Mouse (Mus musculus) erythroblast, embryonic 14.5 days (primary cell): ENCODE results near the gene Pla2g2f. TPM values are rescaled to one million over a fixed set of nuclear protein-coding genes. Genes with fewer than 3 reads are reported as not detected.

Source experiments
- H3K27me3 ChIP-seq: 2 replicates; pipeline ENCODE4 v1.6.1; 2012; ENCODE audit warnings: inconsistent platforms; ENCODE audit not compliant: control insufficient read depth
- H3K36me3 ChIP-seq: 2 replicates; pipeline ENCODE4 v1.6.1; 2012; ENCODE audit warnings: mild to moderate bottlenecking, inconsistent platforms; ENCODE audit not compliant: control insufficient read depth
- H3K4me1 ChIP-seq: 2 replicates; pipeline ENCODE4 v1.6.1; 2012; ENCODE audit warnings: inconsistent platforms; ENCODE audit not compliant: control insufficient read depth
- H3K4me3 ChIP-seq: replicated peaks from 2 replicates; pipeline ENCODE3; 2012; ENCODE audit warnings: moderate library complexity, mild to moderate bottlenecking, inconsistent platforms
- H3K9me3 ChIP-seq: 2 replicates; pipeline ENCODE4 v1.6.1; 2012; ENCODE audit warnings: low read length, inconsistent platforms, mixed read lengths; ENCODE audit not compliant: control insufficient read depth
- GATA1 ChIP-seq: IDR thresholded peaks from 2 replicates; pipeline ENCODE4 v1.6.1; 2012; ENCODE audit warnings: low read length, inconsistent platforms, mixed read lengths
- TAL1 ChIP-seq: IDR thresholded peaks from 3 replicates; pipeline ENCODE4 v1.6.1; 2012; ENCODE audit warnings: low read length, inconsistent platforms, mixed read lengths
- polyA plus RNA-seq: library from polyadenylated mRNA; stranded (reverse); fragments of >175 nt; gene quantifications from 2 replicates; pipeline ENCODE4 v1.2.3, GENCODE M21; 2012

Gene Pla2g2f
- polyA plus RNA-seq, 1 experiment = not detected

DNA sequence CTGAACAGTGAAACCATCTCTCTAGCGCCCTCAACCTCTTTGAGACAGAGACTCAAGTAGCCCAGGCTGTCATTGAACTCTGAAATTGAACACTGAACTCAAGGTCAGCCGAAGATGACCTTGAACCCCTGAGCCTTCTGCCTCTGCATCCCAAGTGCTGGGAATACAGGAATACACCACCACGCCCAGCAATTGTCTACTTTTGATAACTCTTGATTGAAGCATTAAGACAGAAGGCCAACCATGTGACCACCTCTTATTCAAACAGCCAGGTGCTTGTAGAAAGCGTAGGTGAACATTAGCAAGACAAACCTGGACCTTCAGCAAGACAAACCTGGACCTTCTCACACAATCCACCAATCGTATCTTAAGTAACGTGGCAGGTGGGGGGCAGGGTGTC is 36.9 kb upstream of the Pla2g2f start:
- TF ChIP-seq GATA1 (no peak), TAL1 (no peak)
- H3K27me3 ChIP-seq = no peaks in the 10 kb centered on the region

DNA sequence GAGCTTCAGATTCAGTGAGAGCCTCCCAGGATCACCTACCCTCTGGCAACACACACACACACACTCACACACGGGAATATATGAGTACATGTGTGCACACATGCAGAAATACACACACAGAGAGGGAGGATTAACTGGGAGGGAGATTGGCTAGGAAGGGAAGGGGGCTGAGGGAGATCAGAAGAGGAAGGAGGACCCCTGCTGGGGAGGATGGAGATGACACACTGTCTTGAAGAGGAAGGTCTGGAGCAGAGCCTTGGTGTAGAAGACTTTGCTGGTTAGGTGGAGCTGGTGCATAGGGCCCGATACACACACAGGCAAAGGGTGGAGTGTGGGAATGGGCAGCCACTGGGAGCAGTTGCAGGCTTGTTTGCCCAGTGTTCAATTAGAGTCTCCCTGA is 35.9 kb upstream of the Pla2g2f start:
- Histone ChIP-seq H3K9me3 (no peaks in the 10 kb centered on the region), H3K4me3 (no peak overlapping the region), H3K4me1 (no peaks in the 10 kb centered on the region), H3K36me3 (no peaks in the 10 kb centered on the region), H3K27me3 (no peaks in the 10 kb centered on the region)
- TF ChIP-seq TAL1 = no peak

More for the DNA sequence above, 36.9 kb upstream of the Pla2g2f start:
- no peaks in the 10 kb centered on the region for H3K36me3 ChIP-seq
- H3K9me3 ChIP-seq = no peaks in the 10 kb centered on the region
- no peak overlapping the region for H3K4me3 ChIP-seq
- H3K4me1 ChIP-seq = no peaks in the 10 kb centered on the region

DNA sequence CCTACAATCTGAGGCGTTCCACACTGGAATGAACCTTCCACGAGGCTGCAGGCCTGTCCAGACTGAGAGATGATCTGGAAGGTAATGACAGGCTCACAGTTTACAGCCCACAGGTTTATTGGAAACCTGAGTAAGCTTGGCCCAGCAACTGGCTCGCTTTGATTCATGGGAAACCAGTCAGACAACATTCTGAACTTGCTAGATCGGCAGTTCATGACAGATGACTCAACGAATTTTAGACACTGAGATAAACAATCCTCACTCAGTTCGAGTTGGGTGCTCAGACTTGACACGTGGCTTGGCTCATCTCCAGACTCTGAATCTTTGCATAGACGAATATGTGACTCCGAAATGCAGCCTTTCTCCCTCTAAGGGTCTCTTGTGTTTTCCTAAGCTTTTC is 35.2 kb upstream of the Pla2g2f start:
- Histone ChIP-seq H3K4me1 (no peaks in the 10 kb centered on the region), H3K9me3 (no peaks in the 10 kb centered on the region), H3K27me3 (no peaks in the 10 kb centered on the region), H3K4me3 (no peak overlapping the region), H3K36me3 (no peaks in the 10 kb centered on the region)
- TF ChIP-seq TAL1 (no peak), GATA1 (no peak)

DNA sequence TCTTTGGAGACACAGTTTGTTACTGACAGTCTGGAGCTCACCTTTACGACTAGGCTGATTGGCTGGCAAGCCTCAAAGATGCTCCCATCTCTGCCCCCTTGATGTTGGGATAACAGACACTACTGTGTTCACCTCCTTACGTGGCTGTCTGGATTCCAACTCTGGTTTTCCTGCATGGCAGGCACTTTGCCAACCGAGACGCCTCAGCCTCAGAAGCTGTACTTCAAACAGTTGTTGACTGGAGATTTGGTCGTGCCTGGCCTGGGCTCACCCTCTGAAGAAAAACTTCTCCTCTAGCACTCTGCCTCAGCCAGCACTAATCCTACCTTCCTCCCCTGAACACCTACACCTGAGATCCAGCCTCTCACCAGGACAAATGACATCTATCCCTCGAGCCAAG is 34.0 kb upstream of the Pla2g2f start:
- H3K9me3 ChIP-seq = no peaks in the 10 kb centered on the region
- no peaks in the 10 kb centered on the region for H3K4me1 ChIP-seq
- no peaks in the 10 kb centered on the region for H3K36me3 ChIP-seq
- no peaks in the 10 kb centered on the region for H3K27me3 ChIP-seq
- H3K4me3 ChIP-seq = no peak overlapping the region
- no peak for TF ChIP-seq TAL1
- no peak for TF ChIP-seq GATA1

DNA sequence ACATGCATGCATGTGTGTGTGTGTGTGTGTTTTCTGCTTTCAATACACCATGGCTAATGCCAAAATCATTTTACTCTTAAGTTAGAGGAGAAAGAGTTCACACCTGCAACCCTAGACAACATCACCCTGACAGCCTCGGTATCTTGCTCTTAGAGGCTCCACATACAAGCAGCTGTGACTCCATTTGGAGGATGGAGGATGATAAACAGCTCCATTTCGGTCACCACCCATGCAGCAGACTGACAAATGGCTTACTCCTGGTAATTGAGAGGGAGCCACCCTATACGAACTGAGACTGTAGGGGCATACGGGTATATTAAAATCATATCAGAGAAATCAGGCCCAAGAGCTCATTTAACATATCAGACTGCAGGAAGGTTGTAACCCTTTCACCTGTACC is 31.0 kb upstream of the Pla2g2f start:
- Histone ChIP-seq H3K9me3 (no peaks in the 10 kb centered on the region), H3K36me3 (no peaks in the 10 kb centered on the region), H3K4me1 (no peaks in the 10 kb centered on the region), H3K4me3 (no peak overlapping the region), H3K27me3 (no peaks in the 10 kb centered on the region)
- no peak for TF ChIP-seq TAL1
- TF ChIP-seq GATA1 = no peak

DNA sequence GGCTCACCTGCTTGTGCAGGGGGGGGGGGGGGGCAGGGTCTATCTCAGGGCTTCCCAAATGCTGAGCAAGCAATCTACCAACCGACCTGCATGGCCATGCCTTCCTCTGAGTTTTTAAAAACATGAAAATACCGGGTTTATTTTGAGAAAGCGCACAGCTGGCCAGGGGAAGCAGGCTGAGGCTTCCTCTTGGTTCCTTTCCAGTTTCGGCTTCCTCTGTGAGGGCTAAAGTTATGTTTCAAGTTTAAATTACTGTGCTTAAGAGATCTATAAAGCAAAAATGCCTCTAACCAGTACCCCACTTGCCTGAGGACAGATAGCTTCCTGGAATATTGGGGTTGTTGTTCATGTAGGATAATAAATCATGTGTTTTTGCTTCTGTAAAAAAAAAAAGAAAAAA is 28.7 kb upstream of the Pla2g2f start:
- Histone ChIP-seq H3K4me3 (no peak overlapping the region), H3K4me1 (no peaks in the 10 kb centered on the region), H3K27me3 (no peaks in the 10 kb centered on the region), H3K36me3 (no peaks in the 10 kb centered on the region), H3K9me3 (no peaks in the 10 kb centered on the region)
- TF ChIP-seq GATA1 (no peak), TAL1 (no peak)

DNA sequence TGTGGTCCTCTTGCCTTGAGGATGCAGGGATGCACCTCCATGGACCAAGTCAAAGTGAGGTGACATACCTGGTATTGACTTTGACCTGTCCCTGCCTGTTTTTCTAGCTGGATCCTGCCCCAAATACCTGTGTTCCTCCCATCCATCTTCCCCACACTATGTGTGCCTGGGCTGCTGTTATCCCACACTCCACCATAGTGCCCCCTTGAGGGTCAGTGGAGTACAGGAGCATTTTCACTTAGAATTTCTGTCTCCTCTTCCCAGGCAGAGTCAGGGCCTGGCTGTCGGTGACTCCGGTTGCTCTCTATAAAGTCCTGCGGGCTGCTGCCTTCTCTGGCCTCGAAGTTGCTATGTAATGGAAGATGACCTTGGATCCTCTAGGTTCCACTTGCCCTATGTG is 28.3 kb upstream of the Pla2g2f start:
- H3K36me3 ChIP-seq = no peaks in the 10 kb centered on the region
- no peak overlapping the region for H3K4me3 ChIP-seq
- no peaks in the 10 kb centered on the region for H3K4me1 ChIP-seq
- H3K27me3 ChIP-seq = no peaks in the 10 kb centered on the region
- no peaks in the 10 kb centered on the region for H3K9me3 ChIP-seq
- TF ChIP-seq TAL1 (no peak), GATA1 (no peak)

DNA sequence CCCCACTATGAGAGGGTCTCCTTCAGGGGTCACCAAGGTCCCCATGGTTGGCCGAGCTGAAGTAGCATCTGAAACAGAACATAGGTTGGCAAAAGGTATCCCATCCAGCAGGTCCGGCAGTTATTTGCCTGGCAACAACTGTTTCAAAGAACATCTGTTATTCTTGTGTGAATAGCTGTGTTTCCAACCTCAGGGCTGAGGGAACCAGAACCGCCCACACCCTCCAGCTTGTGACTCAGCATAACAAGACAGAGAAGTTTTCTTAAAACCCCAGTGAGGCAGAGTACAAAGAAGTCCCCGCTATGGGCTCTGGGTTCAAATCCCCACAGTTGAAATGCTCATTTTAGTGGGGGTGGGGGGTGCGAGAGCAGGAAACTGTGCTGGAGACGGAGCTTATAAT is 24.7 kb upstream of the Pla2g2f start:
- no peaks in the 10 kb centered on the region for H3K27me3 ChIP-seq
- no peaks in the 10 kb centered on the region for H3K36me3 ChIP-seq
- H3K9me3 ChIP-seq = no peaks in the 10 kb centered on the region
- no peak overlapping the region for H3K4me3 ChIP-seq
- TF ChIP-seq GATA1 (no peak), TAL1 (no peak)
- no peaks in the 10 kb centered on the region for H3K4me1 ChIP-seq

DNA sequence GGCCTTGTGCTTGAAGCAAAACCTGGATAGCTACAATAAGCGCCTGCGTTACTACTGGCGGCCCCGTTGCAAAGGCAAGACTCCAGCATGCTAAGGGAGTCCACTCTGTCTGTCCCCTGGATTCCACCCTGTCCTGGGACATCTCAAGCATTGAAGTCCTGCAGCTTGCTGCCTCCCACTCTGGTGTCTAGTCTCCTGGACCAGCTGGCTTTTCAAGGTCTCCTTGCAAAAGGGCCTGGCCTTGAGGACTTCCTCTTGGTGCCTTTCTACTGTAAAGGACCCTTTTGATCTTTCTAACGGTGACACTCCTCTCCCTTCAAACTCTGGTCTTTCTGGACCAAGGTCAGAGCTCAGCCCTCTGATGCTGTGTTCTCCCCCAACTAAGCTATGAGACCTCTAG is 22.9 kb upstream of the Pla2g2f start:
- no peaks in the 10 kb centered on the region for H3K36me3 ChIP-seq
- H3K4me3 ChIP-seq = no peak overlapping the region
- TF ChIP-seq TAL1 = no peak
- TF ChIP-seq GATA1 = no peak
- H3K27me3 ChIP-seq = no peaks in the 10 kb centered on the region
- H3K9me3 ChIP-seq = no peaks in the 10 kb centered on the region
- no peaks in the 10 kb centered on the region for H3K4me1 ChIP-seq

DNA sequence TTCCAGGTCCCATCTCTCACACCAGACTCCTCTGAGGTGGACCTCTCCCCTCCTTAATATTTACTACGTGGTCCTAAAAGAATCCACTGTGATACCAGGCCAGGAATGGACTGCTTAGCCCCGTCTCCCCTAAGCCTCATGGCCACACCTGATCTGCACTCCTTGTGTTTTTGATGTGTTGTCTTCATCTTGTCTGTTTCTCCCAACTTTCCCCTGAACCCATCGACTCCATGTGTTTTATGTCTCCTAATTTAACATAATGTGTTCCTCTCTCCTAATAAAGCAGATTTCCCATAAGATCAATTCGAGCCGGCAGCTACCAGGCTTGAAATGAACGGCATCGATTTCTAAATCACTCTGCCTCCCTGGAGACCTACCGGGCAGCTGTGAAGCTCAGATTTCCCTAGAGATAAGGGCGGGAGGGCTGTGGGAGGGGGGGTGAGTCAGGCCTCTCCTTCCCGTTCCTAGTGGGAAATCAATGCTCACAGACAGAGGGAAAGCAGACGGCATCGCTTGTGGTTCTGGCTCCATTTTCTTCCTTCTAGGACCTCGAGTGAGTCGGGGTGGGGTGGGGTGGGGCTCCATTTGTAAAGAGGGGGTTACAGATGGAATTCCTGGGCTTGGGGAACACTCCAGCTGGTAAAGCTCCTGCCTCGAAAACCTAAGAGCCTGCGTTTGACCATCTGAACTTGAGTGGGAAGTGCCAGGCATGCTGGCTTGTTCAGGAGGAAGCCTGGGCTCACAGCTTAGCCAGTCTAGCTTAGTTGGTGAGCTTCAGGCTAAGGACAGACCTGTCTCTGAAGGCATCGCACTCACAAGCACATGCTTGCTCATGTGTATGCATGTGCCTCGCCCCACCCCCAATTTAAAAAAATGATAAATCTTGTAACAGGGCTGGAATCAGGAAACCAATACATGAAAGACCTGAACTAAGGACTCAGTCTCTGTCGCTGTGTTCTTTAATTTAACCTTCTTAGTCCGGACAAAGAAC is 20.3 kb upstream of the Pla2g2f start:
- no peaks in the 10 kb centered on the region for H3K4me1 ChIP-seq
- H3K27me3 ChIP-seq = no peaks in the 10 kb centered on the region
- no peaks in the 10 kb centered on the region for H3K36me3 ChIP-seq
- H3K4me3 ChIP-seq = no peak overlapping the region
- TF ChIP-seq TAL1 (no peak), GATA1 (no peak)
- H3K9me3 ChIP-seq = no peaks in the 10 kb centered on the region
